Mouse (Mus musculus): ENCODE data around the gene Vsig8.
A peak's percentile ranks its signal among the peaks of the same experiment; 100 is the strongest.

Vsig8 gene

DNA sequence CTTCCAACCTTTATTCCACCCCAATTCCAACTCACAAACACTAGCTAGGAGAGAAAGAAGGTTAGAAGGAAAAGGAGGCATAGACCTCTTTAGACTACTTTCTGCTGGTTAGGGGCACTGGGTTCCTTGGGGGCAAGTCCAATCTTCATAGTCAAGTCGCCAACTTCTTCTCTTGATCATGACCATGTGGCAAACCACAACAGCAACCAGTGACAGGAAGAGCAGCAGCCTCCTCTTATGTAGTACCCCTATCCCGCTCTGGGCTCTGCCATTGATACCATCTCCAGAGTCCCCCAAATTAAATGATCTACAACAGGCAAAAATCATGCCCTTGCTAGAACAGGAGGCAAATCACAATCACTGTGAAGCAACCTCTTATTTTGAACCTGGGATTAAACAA lies 38.2 kb downstream of the Vsig8 start:
- DNase-seq, result no peak

GRCm38 (mm10) chr1:172594495-172594894 lies 38.8 kb downstream of the Vsig8 start:
- peak; percentile 45 for DNase-seq

- DNase-seq, result no peak
These were observed 46.6 kb downstream of the Vsig8 start, which contains the start of gene Fcrl6 for GRCm38 (mm10) chr1:172602326-172602725. TSS of gene Fcrl6 (minus strand) at chr1:172602551.

- no peak for DNase-seq
These were observed 55.6 kb downstream of the Vsig8 start for GRCm38 (mm10) chr1:172611304-172611703.

DNA sequence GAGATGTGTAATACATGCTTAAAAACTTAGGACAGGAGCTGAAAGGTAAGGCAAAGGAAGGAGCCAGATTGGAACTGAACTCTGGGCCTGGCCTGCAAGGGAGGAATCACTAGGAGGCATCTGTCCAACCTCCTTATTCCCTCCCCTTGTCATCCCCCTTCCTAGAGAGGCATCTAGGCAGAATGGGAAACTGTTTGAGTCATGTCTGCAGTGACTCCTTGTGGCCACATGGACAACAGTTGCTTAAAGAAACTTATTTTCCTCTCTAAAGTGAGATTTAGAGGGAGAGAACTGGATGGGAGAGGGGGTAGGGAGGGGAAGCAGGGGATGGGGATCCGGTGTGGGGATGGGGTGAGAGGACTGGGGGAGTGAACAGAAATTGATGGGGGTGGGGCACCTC lies 57.0 kb downstream of the Vsig8 start:
- DNase-seq, result no peak
